Mouse (Mus musculus): Measurements from ENCODE around the gene Laptm5.

Gene Laptm5

DNA sequence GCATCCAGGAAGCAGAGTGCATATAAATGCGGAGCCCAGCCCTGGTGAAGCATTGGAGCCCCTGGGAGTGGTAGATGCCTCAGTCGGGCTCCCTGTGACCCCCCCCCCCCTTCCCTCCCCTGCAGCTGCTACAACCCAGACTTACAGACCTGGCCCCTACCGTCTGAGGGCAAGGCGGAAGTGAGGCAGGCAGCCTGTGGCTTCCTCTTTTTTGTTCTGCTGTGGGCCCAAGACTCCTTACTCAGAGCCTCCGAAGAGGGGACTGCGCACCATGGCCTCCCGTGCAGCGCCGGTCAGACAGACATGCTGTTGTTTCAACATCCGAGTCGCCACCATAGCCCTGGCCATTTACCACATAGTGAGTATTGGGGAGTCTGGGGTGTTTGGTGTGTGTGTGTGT lies at the start of gene Laptm5:
Gene Laptm5, plus strand, starts transcription at position 49 of the 400 bp plus-strand sequence.
- DNase-seq (ENCODE audit: low spot score), result no peak

DNA sequence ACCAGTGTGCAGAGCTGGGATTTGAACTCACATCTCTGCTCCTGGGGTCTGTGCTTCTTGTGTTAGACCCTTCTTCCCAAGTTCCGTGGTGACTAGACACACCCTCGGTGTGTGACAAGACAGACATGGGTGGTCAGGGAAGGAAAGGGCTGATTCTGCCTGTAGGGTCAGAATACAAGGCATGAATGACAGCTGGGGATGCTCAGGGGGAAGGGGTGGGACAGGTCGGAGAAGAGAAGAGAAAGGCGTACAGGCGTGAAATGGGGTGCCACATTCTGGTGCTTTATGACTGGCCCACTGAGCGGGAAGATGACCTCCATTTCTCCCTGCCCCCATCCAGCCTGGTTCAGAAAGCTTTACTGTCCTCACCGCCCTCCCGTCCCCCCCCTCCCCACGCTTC lies 47.5 kb upstream of the Laptm5 start:
- DNase-seq (ENCODE audit: low spot score), result no peak

DNA sequence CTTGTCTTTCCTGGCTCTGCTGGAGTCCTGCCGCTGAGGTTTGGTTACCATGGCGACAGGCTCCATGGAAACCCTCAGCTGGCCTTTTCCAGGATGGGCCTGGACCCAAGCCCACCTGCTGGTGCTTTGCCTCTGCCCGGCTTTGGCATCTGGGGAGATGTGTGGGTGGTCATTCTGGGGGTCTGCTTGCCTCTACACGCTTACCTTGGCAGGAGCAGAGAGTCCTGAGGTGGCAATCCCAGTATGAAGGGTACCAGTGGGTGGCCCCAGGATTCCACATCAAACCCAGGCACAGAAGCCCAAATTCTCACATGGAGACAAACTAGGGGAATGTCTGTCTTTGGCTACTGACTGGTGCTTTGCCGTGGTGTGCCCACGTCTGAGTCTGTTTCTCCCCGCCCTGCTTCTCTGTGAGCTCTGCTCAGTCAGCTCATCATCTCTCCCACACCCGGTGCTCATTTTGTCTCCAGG lies 47.0 kb upstream of the Laptm5 start:
- DNase-seq (ENCODE audit: low spot score), result no peak

DNA sequence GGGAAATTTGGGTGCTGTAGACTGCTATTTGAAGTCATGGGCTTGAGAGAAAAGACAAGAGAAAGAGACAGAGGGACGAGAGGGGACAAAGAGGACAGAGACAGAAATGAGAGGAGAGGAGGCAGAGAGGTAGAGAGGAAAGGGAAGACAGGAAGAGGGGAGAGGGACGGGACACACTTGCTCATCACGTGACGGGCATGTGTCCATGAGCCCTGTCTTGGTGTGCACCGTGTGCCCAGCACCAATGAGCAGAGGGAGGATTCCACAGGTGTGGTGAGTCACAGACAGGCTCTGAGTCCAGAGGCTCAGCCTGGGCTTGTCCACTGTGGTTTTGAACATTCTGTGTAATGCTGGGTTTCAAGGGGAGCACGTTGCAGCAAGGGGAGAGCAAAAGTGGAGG lies 45.0 kb upstream of the Laptm5 start:
- no peak for DNase-seq (ENCODE audit: low spot score)

DNA sequence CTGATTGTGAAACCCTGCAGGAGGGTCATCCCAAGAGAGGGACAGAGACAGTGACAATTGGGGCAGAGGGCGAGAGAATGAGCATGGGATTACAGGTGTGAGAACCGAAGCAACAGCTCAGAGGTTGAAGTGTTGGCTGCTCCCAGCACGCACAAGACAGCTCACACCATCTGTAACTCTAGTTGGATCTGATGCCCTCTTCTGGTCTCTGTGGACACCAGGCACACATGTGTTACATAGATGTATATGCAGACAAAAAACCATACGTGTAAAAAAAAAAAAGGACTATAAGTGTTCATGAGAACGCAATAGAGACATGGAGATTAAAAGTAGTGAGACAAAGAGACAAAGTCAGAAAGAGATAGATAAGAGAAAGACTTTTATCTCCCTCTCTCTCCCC lies 44.1 kb upstream of the Laptm5 start:
- no peak for DNase-seq (ENCODE audit: low spot score)

DNA sequence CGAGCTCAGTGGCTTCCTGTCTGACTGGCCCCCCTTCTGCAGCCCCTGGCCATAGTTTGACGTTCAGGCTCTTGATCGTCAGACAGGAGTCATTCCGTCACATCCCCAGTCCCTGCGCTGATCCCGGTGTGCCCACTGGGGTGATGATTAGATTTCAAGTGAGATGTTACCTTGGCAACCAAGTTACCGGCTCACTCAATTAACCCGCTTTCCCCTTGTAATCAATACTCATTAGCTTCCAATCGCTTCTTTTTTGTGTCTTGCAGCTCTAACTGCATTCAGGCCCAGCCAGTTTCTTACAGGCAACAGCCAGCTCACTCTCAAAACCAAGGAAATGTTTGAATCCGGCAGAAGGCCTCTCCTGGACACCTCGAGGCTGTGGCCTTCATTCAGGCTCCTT lies 40.5 kb upstream of the Laptm5 start:
- no peak for DNase-seq (ENCODE audit: low spot score)

DNA sequence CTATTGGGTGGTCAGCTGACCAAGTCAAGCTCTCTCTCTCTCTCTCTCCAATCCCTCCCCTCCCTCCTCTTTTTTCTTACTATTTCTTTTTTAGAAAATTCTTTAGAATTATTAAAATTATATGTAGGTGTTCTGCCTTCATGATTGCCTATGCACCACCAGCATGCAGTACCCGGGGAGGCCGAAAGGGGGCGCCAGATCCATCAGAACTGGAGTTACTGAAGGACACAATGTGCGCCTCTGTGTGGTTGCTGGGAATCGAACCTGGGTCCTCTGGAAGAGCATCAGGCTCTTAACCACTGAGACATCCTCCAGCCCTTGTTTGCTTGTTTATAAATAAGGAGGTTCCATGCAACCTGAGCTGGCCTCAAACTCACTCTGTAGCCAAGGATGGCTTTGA lies 39.5 kb upstream of the Laptm5 start:
- no peak for DNase-seq (ENCODE audit: low spot score)

DNA sequence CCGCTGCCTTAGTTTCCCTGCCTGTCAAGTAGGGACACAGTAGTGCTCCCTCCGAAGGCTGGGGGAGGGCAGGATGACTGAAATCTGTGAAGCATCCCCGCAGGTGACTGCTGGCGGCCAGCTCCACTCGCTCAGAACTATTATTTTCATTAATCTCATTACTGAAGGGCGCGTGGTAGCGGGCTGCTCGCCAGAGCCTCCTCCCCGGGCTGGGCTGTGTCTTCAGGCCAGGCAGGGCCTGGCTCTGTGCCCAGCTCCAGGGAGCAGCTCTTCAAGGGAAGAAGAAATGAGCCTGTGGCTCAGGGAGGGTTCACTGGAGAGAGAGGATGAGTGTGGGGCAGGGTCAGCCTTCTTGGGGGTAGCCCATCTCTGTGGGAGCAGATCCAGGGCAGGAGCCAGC lies 38.3 kb upstream of the Laptm5 start:
- peak; percentile 58 for DNase-seq (ENCODE audit: low spot score)

DNA sequence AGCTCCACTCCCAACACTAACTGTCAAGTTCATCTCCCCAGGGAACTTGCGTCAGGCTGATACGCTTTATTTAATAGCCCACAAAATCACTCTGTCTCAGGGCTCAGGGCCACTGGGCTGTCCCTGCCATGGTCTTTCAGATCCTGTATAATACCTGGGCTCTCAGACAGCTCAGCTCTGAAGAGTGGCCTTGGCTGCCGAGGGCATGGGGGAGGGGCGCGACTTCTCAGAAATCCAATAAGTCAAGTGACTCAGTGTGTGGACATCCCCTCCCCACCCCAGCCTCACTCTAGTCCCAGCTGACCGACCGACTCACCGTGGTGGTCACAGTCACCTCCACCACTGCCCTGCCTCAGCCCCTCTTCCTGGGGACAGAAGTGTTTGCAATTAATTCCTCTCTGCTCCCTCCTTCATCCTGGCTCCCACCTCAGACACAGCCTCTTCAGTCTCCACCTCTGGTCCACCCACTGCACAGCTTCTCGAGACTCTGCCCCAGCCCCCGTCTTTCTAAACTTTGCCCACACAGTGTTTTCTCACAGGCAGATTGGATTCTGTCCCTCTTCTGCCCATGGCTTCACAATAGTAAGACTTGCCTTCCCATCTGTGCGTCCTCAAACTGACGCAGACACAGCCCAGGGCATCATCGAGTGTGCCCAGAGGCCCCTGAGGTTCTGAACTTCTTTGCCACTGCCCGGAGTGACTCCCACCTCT lies 36.8 kb upstream of the Laptm5 start:
- no peak for DNase-seq (ENCODE audit: low spot score)

DNA sequence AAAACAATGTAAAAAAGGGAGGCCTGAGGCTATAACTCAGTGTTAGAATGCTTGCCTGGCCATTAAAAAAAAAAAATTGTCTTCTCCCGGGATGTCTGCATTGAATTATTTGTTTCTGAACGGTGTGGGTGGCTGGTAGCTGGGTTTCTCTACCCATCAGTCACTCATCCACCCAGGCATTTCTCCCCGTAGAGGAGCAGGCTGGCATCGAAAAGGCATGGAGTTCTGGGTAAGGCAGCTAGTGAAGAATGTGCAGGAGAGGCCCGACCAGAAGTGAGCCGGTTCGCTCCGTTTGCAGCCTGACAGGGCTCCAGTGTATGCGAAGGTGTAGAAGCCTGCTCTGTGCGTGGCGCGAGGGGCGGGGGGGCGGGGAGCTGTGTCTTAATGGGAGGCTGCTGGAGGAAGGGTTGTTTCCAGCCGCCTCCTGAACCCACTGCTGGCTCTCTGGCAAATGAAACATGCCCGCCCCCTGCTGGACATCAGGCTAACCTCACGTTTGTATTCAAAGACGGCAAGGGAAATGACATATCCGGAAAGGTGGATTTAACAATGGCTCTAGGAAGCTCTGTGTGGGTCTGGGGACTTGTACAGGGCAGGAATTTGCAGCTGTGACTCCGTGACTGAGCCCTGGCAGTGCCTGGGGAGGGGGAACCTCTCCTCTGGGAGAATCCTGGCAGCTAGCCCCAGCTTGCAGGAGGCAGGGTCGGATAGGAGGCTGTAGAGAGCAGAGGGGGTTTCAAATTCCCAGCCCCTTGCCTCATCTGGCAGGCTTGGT lies 34.5 kb upstream of the Laptm5 start:
- peak; percentile 69 for DNase-seq (ENCODE audit: low spot score)

DNA sequence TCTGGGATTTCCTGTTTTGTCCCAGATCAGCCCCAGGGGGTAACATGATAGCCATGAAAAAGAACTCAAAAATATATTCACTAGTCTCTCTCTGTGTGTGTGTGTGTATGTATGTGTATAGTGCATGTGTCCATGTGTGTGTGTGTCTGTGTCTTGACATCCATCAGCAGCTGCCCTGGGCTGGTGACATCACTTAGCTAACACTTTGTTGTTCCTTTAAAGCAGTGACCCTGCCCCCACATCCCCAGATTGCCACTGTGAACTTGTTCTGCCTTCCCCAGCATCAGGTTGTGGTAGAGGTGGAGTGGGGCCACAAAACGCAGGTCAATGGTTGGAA lies 33.9 kb upstream of the Laptm5 start:
- no peak for DNase-seq (ENCODE audit: low spot score)

DNA sequence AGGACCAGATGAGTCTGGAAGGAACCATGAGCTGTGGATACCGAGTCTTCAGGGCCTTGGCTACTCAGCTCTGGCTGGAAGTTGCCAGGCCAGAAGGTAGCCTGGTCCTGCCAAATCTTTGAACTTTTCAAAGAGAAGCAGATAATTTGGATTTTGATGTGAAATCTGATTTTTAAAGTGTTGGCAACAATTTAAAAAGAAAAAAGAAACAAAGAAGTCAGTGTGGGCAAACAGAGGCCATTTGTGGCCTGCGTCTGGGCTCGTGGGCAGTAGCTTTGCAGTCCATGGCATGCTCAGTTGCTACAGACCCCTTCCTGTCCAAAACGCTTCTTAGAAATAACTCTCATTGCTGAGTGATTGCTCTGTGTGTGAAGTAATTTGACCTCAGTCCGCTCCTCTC lies 31.6 kb upstream of the Laptm5 start:
- no peak for DNase-seq (ENCODE audit: low spot score)

DNA sequence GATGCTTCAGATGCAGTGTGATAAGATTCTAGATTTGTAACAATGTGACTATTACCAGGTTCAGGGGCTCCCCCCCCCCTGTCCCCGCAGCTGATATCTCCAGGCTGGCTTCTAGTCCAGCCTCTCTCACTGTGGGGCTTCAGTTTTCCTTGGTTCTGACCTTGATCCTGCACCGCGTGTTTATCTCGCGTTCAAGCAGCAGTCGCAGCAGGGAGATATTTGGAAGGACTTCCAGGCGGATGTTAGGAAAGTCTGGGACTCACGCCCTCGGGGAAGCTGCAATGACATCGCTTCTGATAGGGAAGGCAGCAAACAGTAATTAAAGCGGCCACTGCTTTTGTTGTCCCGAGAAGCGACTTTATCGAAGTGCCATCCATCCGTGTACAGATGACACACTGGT lies 30.2 kb upstream of the Laptm5 start:
- DNase-seq (ENCODE audit: low spot score), result no peak

DNA sequence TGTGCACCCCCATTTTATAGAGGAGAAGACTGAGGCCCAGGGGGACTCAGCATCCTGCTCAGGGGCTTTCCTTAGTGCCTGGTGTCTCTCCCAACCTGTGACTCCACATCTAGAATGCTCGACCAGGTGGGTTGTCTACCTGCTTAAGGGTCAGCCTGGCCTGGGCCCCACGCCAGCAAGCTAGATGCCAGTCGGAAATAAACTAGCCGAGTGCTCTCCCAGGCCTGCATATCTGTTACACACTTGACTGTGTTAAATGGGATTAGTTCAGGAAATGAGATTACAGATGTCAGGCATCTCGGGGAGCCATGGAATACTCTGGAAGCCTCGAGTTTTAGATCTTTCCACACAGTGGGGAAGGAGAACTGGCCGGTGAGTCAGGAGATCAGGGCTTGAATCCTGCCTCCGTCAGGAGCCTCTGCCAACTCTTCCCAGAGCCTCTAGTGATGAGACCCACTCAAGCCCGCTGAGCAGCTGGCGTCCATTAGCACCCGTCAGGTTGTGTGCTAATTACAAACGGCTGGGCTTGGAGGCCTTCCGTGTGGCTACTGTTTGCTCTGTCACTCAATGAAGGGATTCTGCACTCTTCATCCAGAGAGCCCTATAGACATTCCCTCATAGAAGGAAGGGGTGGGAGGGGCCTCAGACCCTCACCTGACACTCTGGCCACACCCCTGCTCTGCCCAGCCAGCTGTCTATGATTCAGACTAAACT lies 28.9 kb upstream of the Laptm5 start:
- no peak for DNase-seq (ENCODE audit: low spot score)

DNA sequence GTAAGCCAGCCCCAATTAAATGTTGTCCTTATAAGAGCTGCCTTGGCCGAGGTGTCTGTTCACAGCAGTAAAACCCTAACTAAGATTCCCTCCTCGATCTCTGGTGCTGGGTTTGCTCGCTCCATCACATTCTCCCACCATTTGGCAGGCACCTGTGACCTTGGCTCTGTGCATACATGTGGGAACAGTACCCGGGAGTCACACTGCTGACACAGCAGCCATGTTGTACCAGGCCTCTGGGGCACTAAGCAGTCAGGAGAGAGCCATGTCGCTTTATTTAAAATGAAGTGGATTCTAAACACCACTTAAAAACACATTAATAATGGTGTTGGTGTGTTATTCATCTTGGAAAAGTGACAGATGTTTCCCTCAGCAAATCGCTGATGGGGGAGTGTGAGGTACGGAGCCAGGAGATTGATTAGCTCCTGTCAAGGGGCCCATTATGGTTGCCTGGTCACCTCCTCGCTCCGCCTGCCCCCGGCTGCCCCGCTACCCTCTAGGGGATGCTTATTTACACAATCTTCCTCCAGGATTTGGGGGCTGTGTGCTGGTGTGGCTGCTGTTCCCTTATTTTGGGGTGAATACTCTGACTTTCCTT lies 25.7 kb upstream of the Laptm5 start:
- no peak for DNase-seq (ENCODE audit: low spot score)

DNA sequence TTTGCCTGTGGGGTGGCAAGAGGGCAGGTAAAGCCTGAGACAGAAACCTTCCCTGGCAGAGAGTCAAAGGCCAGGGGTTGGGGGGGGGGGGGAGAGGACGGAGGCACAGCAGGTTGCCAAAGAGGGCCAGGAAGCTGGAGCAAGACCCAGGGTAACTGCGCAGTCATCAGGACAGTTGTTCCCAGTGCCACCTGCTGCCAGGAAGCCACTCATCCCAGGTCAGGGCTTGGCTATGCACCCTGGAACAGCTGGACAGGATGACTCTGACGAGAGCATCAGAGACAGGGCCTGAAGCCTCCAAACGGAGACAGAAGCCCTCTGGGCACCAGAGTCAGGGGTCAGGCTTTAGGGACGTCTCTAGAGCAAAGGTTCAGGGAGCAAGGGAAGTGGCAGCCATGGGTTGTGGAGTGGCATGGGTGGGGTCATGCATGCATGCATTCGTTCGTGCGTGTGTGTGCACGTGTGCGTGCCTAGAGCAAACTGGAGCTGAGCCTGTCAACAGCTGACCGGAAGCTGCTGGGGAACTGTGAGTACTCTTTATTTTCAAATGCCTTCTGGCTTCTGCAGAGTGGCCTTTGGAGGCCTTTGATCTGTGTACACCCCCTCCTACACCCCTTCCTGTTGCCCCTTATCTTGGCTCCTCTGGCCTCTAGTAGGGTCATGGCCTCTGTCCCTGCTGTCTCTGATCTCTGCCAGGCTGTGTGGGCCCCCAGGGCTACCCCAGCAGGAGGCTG lies 23.0 kb upstream of the Laptm5 start:
- DNase-seq (ENCODE audit: low spot score), result no peak

DNA sequence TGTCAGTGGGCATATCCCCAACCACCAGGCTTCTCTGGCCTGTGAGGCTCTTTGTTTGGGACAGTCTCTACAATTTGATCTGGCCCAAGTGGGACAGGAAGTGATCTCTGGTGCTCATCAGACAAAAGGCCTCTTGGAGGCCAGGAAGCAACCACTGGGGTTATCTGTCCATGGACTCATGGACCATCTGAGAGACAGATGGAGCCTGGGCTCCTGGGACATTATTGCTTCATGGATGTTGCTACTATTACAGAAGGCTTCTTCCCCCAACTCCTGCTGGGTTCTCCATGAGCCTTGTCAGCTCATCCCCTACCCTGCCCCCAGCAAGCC lies 22.4 kb upstream of the Laptm5 start:
- no peak for DNase-seq (ENCODE audit: low spot score)

DNA sequence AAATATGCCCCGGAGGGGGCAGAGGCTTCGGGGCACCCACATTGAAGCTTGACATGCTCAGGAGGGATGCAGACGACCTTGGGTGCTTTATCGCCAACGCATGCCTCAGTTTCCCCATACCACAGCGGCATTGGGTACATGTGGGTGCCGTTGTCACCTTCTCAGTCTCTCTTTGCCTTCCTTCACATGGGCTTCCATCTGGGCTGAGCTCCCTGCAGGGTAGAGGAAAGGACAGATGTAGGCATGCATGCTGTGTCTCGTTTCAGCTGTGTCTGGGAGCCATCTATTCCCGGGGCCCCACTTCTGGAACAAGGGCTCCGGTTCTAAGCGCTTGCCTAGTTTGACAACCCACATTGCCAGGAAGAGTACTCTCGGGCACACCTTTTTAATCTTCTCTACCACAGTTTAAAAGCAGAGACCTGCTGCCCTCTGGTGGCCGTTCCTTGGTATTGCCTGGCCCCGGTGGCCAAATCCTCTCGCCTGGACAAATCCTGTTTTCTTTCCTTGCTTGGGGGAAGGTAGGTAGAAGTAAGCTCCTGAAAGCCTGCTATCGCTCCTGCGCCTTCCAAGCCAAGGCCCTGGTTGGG lies 20.8 kb upstream of the Laptm5 start:
- no peak for DNase-seq (ENCODE audit: low spot score)

DNA sequence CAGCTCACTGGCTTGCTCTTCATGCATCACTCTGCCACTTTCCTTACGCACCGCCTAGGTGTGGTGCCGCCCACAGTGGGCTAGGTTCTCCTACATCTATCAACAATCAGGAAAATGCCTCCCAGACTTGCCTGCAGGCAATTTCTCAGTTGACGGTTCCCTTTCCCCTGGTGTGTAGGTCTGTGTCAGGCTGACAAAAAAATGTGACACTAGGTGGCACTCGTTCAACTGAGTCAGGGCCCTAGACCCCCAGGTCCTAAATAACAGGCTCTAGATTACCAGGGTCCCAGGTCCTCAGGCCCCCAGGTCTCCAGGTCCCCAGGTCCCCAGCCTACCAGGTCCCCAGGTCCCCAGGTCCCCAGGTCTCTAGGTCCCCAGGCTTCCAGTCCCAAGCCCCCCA lies 19.2 kb upstream of the Laptm5 start:
- no peak for DNase-seq (ENCODE audit: low spot score)

DNA sequence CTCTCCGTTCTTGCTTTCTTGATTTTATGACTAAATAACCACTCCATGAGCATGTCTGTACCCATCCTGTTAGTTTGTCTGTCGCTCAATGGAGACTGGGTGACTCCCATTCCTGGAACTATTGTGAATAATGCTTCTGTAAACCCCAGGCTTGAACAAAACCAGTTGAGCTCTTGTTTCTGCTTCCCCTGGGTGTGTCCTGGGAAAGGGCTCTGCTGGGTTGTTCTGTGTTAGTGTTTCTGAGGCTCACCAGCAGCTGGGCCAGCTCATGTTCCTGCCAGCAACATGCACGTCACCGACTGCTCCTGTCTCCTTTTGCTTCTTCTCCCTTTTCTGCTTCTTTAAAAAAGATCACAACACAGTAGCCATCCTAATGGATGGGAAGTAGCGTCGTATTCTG lies 17.2 kb upstream of the Laptm5 start:
- no peak for DNase-seq (ENCODE audit: low spot score)

DNA sequence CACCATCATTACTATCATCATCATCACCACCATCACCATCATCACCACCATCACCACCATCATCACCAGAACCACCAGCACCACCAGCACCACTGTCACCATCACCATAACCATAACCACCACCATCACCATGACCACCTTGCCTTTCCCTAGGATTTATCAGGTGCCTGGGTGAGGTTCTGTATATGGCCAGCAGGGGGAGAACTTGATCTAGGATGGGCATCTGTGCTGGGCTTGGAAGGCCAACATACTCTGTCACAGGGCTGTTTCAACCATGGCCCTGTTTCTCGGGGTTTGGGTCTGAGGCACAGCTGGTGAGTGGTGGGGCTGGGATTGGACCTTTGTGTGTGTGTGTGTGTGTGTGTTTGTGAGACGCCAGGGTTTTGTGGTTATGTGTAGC lies 16.6 kb upstream of the Laptm5 start:
- no peak for DNase-seq (ENCODE audit: low spot score)

DNA sequence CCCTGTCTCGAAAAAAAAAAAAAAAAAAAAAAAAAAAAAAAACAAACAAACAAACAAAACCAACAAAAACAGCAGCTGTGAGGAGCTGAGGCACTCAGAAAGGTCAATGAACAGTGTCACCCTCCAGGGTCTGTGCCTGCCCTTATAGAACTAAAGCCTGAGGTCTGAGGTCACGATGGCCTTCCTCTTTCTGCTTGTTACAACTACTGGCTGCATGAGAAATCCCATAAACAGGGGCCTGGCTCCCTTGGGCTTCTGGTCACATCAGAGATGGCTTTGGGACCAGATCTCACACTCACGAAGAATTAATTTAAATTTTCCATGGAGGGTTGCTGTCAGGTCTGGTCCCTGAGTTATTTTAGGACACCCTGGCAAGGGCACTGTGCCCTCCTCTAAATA lies 13.5 kb upstream of the Laptm5 start:
- DNase-seq (ENCODE audit: low spot score), result no peak
